Mouse (Mus musculus) midbrain, embryonic 10.5 days (tissue): ENCODE measurements around the gene Doc2g. TPM values are rescaled to one million over a fixed set of nuclear protein-coding genes. Genes with fewer than 3 reads are reported as not detected.
A peak's percentile ranks its signal among the peaks of the same experiment; 100 is the strongest.

ENCODE experiments used
- DNase-seq: peaks from one replicate; pipeline ENCODE4 v3.0.0-alpha.2; 2017; ENCODE audit warnings: low spot score
- H3K27ac ChIP-seq: fragments of 300-500 bp; sonication (generic); replicated peaks from 2 replicates; pipeline ENCODE4 v1.5.1; 2016; ENCODE audit warnings: mild to moderate bottlenecking
- H3K27me3 ChIP-seq: fragments of 300-500 bp; sonication (generic); 2 replicates; pipeline ENCODE4 v1.6.1; 2016; ENCODE audit warnings: low read depth, mild to moderate bottlenecking; ENCODE audit not compliant: poor library complexity, severe bottlenecking
- H3K36me3 ChIP-seq: fragments of 300-500 bp; sonication (generic); 2 replicates; pipeline ENCODE4 v1.6.1; 2016; ENCODE audit warnings: mild to moderate bottlenecking, moderate library complexity
- H3K4me1 ChIP-seq: fragments of 300-500 bp; sonication (generic); 2 replicates; pipeline ENCODE4 v1.6.1; 2016
- H3K4me3 ChIP-seq: fragments of 300-500 bp; sonication (generic); 2 replicates; pipeline ENCODE4 v1.5.1; 2016; ENCODE audit warnings: mild to moderate bottlenecking, moderate library complexity
- H3K9me3 ChIP-seq: fragments of 300-500 bp; sonication (generic); replicated peaks from 2 replicates; pipeline ENCODE4 v1.6.1; 2016; ENCODE audit warnings: mild to moderate bottlenecking
- WGBS: fragments of 180-500 bp; shearing (Covaris S2); methylation state at CpG from one replicate; pipeline ENCODE4 v1.1.7; 2016; 5-methylcytosine and 5-hydroxymethylcytosine counted together
- polyA plus RNA-seq: library from polyadenylated mRNA; unstranded; fragments of >200 nt; fragmentation: Nextera tagmentation; extraction: Ambion mirVana; gene quantifications from 2 replicates; pipeline ENCODE4 v1.2.1, GENCODE M21; 2016

The Doc2g gene
- polyA plus RNA-seq, 1 experiment from 2014 or later, result 2.2 TPM

DNA sequence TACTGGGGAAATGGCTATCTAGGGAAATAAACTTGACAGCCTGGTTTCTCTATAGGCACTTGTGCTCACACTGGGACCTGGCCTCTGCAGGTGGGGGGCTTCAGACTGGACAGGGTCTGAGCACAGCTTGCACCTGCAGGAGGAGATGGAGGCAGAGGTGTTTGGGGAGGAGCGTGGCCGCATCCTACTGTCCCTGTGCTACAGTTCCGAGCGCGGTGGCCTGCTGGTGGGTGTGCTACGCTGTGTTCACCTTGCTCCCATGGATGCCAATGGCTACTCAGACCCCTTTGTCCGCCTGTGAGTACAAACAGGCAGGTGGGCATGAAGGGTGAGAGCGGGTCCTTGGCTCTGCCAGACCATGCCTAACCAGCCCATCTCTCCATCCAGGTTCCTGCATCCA is 2.9 kb downstream of the Doc2g start:
- peaks cover 7% of the 10 kb centered on the region for H3K27me3 ChIP-seq
- peaks cover 57% of the 10 kb centered on the region for H3K36me3 ChIP-seq
- no peaks in the 10 kb centered on the region for H3K9me3 ChIP-seq
- no peak for DNase-seq
- WGBS, result 92% methylated on average over 8 of the region's 8 CpGs
- peaks cover 10% of the 10 kb centered on the region for H3K4me1 ChIP-seq
- no peak overlapping the region for H3K4me3 ChIP-seq
- no peak overlapping the region for H3K27ac ChIP-seq

DNA sequence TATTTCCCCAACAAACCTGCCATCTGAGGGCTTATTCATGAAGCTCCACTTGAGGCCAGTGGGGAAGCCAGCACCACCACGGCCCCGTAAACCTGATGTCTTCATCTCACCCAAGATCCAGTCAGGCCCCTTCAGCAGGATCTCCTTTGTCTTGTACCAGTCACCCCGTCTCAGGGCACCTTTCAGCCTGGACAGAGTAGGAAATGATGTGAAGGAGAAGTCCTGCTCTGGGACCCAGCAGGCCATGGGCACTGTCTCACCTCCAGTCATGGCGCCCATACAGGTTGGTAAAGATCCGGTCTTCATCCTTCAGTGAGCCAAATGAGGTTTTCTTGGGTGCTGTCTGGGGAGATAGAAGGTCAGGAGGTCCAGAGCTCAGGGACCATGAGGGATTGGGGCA is 8.0 kb downstream of the Doc2g start:
- Histone ChIP-seq H3K4me3 (peak overlapping the region; percentile 12; the same call in 1 of the 2 replicates), H3K36me3 (peaks cover 51% of the 10 kb centered on the region), H3K27ac (no peak overlapping the region), H3K27me3 (no peaks in the 10 kb centered on the region), H3K9me3 (no peaks in the 10 kb centered on the region), H3K4me1 (peaks cover 21% of the 10 kb centered on the region)
- 92% methylated on average over 5 of the region's 5 CpGs for WGBS
- DNase-seq, result no peak

DNA sequence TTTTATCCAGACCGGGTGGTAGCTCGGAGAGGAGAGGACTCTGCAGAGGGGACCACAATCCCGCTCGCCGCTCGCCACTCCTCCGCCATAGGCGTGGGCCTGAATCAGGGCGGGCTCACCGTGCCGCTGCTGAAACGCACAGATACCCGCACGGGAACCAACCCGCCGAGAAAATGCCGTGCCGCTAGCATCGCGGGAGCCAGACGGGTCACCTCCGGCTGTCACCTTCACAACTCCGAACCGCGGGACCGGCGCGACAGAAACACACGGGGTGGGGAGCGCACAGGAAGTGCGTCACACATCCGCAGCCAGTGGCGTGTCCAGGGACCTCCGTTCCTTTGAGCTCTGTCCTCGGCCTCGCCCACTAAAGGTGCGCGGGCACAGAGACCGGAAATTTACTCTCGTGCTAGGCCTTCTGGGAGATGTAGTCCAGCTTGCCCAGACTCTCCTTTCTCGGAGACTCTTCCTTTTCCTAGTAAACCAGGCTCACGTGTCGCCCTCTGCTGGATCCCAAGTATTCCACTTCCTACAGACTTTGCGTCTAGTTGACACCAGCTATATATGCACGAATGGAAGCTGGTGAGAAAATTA is 9.4 kb downstream of the Doc2g start, which contains the start of gene Ndufv1:
Ndufv1 (minus strand) TSS at position 375 of the 591 bp plus-strand sequence.
- WGBS, result under 1% methylated on average over 45 of the region's 45 CpGs
- DNase-seq, result peak; percentile 98

DNA sequence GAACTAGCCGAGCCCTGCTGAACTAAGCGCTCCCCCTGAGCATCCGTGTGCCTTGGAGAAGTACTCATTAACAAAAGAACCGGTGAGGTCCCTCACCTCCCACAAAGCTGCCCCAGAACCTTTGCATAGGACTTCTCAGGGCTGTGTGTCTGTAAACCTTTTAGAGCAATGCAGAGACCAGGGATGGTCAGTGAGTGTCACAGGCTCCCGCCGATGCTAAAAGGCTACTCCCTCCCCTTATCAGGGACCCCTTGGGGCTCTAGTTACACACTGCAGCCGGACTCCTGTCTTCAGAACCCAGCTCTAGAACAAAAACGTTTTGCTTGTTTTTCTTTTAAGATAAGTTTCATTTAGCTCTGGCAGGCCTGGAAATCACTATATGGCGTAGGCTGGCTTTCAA is 10.0 kb downstream of the Doc2g start:
- Histone ChIP-seq H3K4me3 (peak overlapping the region; percentile 94), H3K9me3 (no peaks in the 10 kb centered on the region), H3K27me3 (no peaks in the 10 kb centered on the region), H3K27ac (peak overlapping the region; percentile 71), H3K36me3 (peaks cover 31% of the 10 kb centered on the region), H3K4me1 (peaks cover 21% of the 10 kb centered on the region)
- 22% methylated on average over 9 of the region's 9 CpGs for WGBS
- no peak for DNase-seq

More for the DNA sequence above, 9.4 kb downstream of the Doc2g start, which contains the start of gene Ndufv1:
- Histone ChIP-seq H3K27me3 (no peaks in the 10 kb centered on the region), H3K4me1 (peaks cover 21% of the 10 kb centered on the region), H3K27ac (peak within 1 kb of the TSS; percentile 84), H3K4me3 (peak within 1 kb of the TSS; percentile 94), H3K9me3 (no peaks in the 10 kb centered on the region), H3K36me3 (peaks cover 36% of the 10 kb centered on the region)

DNA sequence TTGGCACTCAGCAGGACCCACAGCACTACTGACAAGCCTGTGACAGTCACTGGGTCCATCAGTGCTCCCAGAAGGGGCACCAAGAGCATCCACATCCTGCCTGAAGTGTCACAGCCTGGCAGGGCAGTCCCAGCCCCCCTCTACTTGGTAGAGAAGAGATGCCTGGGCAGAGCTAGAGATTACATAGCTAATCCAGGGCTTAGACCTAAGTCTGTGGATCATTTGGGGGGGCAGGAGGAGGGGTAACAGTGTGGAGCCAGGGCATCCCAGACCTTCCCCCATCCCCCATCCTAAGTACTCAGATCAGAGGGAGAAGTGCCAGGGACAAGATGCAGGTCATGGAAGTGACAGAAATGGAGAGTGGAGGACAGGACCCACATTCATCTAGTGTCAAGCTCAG is 11.7 kb downstream of the Doc2g start:
- H3K27me3 ChIP-seq, result no peaks in the 10 kb centered on the region
- DNase-seq, result no peak
- no peak overlapping the region for H3K27ac ChIP-seq
- no peaks in the 10 kb centered on the region for H3K9me3 ChIP-seq
- no peak overlapping the region for H3K4me3 ChIP-seq
- peaks cover 14% of the 10 kb centered on the region for H3K36me3 ChIP-seq
- peaks cover 25% of the 10 kb centered on the region for H3K4me1 ChIP-seq

DNA sequence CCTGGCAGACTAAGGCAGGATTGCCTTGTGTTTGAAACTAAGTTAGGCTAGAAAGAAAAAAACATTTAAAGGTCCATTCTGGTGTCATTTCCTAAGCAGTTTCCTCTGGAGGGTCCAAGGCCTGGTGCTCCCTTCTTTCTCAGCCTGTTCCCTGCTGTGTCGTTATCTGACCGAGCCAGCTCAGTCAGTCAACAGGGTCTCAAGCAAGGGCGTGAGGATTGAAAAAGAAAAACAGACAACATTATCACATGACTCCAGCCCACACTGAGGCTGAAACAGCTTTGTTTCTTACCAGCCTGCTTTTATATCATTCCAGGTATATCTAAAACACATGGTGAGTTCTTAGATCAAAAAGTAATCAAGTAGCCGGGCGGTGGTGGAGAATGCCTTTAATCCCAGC is 12.5 kb downstream of the Doc2g start:
- DNase-seq, result no peak
- Histone ChIP-seq H3K9me3 (no peaks in the 10 kb centered on the region), H3K4me3 (no peak overlapping the region), H3K4me1 (peaks cover 25% of the 10 kb centered on the region), H3K36me3 (peaks cover 5% of the 10 kb centered on the region; the same call in 1 of the 2 replicates), H3K27ac (no peak overlapping the region), H3K27me3 (no peaks in the 10 kb centered on the region)
- 64% methylated on average over 5 of the region's 5 CpGs for WGBS

DNA sequence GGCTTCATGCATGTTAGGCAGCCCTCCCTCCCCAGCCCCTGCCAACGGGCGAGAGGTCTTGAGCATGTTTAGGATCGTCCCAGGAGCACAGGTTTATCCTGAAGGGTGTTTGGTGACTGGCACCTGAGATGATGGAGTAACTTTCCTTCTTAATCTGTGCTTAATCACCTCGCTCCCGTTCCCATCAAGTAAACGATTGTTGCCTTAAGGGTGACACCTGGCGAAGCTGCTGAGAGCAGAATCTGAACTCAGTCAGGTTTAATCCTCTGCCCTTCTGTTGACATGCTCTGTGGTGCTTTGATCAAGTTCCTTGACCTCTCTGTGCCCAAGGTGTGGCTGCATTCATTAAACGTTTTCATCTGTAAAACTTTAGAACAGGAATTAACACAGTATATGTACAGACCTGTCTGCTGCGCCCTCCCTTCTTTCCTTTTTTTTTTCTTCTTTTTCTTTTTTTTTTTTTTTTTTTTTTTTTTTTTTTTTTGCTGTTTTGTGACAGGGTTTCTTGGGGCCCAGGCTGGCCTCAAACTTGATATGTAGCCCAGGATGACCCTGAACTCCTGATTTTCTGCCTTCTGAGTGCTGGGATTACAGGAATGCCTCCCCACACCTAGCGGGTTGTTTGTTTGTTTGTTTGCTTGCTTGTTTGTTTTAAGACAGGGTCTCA is 14.9 kb downstream of the Doc2g start:
- WGBS, result 60% methylated on average over 10 of the region's 10 CpGs
- Histone ChIP-seq H3K4me1 (peaks cover 11% of the 10 kb centered on the region; the same call in 1 of the 2 replicates), H3K27ac (no peak overlapping the region), H3K36me3 (no peaks in the 10 kb centered on the region), H3K9me3 (no peaks in the 10 kb centered on the region), H3K27me3 (no peaks in the 10 kb centered on the region), H3K4me3 (no peak overlapping the region)
- no peak for DNase-seq

DNA sequence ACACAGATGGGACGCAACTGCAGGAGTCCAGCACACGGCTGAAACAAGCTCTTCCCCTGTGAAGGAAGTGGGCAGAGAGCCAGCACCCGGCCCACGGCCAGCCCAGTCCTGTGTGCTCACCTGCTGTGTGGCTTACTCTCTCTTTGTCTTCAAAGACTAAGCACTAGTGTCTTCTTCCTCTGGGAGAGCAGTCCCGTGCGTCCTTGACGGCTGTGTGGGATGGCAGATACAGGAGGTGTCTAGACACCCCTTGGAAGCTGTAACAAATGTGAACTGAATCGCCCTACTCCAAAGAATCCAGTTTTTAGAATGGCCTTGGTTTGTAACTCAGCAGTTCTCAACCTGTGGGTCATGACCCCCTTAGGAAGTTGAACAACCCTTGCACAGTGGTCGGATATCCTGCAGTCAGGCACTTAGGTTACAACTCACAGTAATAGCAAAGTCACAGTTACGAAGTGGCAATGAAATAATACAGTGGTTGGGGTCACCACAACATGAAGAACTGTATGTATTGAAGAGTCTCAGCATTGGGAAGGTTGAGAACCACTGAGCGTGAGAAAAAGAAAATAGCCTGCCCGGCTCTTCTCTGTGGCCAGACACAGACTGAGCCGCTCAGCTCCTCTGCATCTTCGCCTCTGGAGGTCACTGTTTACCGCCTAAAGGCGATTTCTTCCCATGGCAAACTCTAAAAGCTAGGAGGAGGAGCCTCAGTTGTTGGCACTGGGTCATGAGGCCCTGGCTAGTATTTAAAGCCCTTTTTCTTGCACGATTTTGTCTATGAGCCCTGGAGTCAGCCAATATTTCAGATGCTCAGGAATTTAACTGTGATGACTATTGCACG is 15.8 kb downstream of the Doc2g start:
- WGBS, result 39% methylated on average over 18 of the region's 18 CpGs
- no peaks in the 10 kb centered on the region for H3K27me3 ChIP-seq
- no peak overlapping the region for H3K4me3 ChIP-seq
- H3K27ac ChIP-seq, result no peak overlapping the region
- H3K9me3 ChIP-seq, result no peaks in the 10 kb centered on the region
- peaks cover 4% of the 10 kb centered on the region; the same call in 1 of the 2 replicates for H3K4me1 ChIP-seq
- no peaks in the 10 kb centered on the region for H3K36me3 ChIP-seq
- DNase-seq, result peak; percentile 60

DNA sequence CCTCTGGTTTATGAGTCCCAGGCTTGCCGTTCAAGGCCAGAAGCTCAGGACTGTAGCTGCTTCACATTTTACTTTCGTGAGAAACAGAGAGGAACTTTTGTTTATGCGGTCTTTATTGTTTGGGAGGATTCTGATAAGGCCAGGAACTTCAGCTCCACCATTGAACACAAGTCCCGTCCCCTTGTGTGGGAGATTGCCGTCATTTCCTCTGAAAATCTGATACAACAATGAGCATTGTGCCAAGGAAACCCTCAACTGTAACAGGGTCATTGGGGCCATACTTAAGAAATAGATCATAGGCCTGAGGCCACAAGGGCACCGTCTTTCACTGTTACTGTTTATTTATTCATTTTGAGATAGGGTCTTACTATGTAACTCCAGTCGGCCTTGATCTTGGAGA is 20.1 kb downstream of the Doc2g start:
- H3K27ac ChIP-seq, result no peak overlapping the region
- no peak overlapping the region for H3K4me3 ChIP-seq
- no peaks in the 10 kb centered on the region for H3K27me3 ChIP-seq
- no peak for DNase-seq
- H3K9me3 ChIP-seq, result peaks cover 20% of the 10 kb centered on the region; the same call in 1 of the 2 replicates
- WGBS, result 87% methylated on average over 7 of the region's 7 CpGs
- H3K36me3 ChIP-seq, result no peaks in the 10 kb centered on the region
- H3K4me1 ChIP-seq, result peaks cover 10% of the 10 kb centered on the region

DNA sequence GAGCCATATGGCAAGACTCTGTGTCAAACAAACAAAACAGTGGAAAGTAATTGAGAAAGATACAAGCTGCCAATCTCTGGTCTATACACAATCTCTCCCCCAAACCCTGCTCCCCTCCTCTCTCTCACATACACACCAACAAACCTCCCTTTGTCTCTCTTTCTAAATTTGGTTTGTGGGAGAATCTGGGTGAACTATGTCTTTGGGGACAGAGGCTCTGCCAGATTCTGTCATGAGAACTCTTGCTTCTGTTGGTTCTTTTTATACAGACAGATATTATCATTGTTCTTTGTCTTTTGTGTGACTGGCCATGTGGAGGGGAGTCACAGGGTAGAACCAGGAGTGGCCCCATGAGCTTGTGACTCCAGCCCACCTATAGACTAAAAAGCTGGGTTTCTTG is 24.5 kb downstream of the Doc2g start:
- no peak overlapping the region for H3K4me3 ChIP-seq
- H3K9me3 ChIP-seq, result peaks cover 20% of the 10 kb centered on the region; the same call in 1 of the 2 replicates
- H3K27me3 ChIP-seq, result no peaks in the 10 kb centered on the region
- H3K36me3 ChIP-seq, result no peaks in the 10 kb centered on the region
- H3K27ac ChIP-seq, result no peak overlapping the region
- DNase-seq, result no peak
- peaks cover 6% of the 10 kb centered on the region for H3K4me1 ChIP-seq

DNA sequence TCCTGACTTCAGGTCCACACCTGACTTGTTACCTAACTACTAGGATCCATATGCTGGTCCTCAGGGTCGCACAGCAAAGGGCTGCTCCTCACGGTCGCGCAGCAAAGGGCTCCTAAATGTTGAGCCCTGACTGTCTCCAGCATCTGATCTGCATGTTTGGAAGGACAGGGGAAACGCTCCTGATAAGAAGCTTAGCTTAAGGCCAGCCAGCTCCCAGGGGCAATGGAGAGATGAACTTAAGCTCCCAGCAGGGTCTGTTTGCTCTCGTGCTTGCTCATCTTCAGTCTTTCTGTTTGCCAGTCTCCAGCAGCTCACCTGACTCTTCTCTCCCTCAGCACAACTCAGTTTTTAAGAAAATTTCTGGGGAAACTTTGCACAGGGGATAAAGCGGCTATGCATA is 29.6 kb downstream of the Doc2g start:
- Histone ChIP-seq H3K27me3 (no peaks in the 10 kb centered on the region), H3K9me3 (0 out of 2 replicates have a peak, but pooled peaks cover 5% of the 10 kb centered on the region), H3K36me3 (peaks cover 12% of the 10 kb centered on the region), H3K27ac (no peak overlapping the region), H3K4me3 (no peak overlapping the region), H3K4me1 (peaks cover 19% of the 10 kb centered on the region)
- 47% methylated on average over 7 of the region's 7 CpGs for WGBS
- no peak for DNase-seq

DNA sequence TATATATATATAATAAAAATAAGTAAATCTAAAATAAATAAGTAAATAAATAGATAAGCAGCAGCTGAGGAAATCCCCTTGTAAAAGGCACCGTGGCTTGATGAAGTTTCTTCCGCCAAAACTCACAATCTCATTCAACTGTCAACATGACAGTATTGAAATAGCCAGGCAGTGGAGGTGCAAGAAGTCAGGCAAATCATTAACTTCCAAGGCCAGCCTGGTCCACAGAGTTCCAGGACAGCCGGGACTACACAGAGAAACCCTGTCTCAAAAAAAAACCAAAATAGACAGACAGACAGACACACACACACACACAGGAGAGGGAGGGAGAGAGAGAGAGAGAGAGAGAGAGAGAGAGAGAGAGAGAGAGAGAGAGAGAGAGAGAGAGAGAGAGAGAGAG is 30.2 kb downstream of the Doc2g start:
- DNase-seq, result no peak
- Histone ChIP-seq H3K27ac (no peak overlapping the region), H3K4me1 (peaks cover 25% of the 10 kb centered on the region), H3K27me3 (no peaks in the 10 kb centered on the region), H3K9me3 (no peaks in the 10 kb centered on the region), H3K36me3 (peaks cover 12% of the 10 kb centered on the region), H3K4me3 (no peak overlapping the region)
- WGBS, result 92% methylated on average over 3 of the region's 3 CpGs

DNA sequence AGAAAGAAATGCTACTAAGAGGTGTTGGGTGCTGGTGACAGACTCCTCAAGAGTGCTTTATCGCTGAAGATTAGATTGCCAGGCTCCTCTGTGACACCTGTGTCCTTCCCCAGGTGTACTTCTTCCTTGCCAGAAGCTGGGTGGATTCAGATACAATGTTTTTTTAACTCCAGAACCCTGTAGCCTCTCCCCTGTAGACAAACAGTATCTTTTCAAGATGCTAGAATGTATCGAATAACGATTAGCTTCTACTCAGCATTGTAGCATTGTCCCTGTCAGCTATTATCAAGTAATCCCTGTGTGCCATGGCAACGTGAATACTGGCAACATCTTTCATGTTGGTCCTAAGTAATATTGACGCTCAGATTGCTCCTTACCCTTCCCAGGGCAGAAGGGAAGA is 30.6 kb downstream of the Doc2g start:
- Histone ChIP-seq H3K4me3 (no peak overlapping the region), H3K4me1 (peaks cover 27% of the 10 kb centered on the region), H3K9me3 (no peaks in the 10 kb centered on the region), H3K27ac (no peak overlapping the region), H3K27me3 (no peaks in the 10 kb centered on the region), H3K36me3 (peaks cover 12% of the 10 kb centered on the region)
- WGBS, result 63% methylated on average over 5 of the region's 5 CpGs
- DNase-seq, result no peak
